Mouse (Mus musculus) bone marrow, adult 2 months (tissue): ENCODE data around the gene Snw1.

Experiments
- CTCF ChIP-seq: fragments of 200-500 bp; IDR thresholded peaks from 2 replicates; pipeline ENCODE4 v1.5.1; 2011; ENCODE audit warnings: low read length, control low read depth; ENCODE audit not compliant: control insufficient read depth, insufficient read depth
- POLR2A ChIP-seq: fragments of 200-500 bp; IDR thresholded peaks from 2 replicates; pipeline ENCODE4 v1.6.1; 2011; ENCODE audit warnings: low read depth, mild to moderate bottlenecking, control low read depth, low read length, borderline replicate concordance; ENCODE audit not compliant: control insufficient read depth

DNA sequence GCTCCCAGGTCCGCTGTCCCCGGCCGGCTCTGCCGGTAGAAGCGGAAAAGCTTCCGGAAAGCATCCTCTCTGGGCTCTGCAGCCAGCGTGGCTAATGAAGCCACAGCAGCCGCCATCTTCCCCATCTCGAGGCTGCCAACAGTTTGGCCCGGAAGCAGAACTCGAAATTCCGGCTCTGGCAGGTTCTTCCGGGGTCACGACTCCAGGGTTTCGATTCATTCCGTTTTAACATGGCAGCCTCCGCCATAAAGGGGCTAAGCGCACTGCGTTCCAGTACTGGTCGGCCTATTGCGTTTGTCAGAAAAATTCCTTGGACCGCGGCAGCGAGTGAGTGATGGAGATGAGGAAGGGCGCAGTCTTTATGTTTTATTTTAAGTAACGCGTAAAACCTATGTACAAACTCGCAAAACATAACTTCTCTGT, 28.4 kb downstream of the Snw1 start, which contains the start of the genes Slirp and Alkbh1:
- TF ChIP-seq CTCF: no peak
- TF ChIP-seq POLR2A: peak; percentile 67; the same call in 1 of the 2 replicates
